Mouse (Mus musculus) embryo, embryonic 9.5 days (tissue): ENCODE data around the gene Ocln.

ENCODE experiments used
- DNase-seq: peaks from one replicate; pipeline ENCODE4 v3.0.0-alpha.2; 2017; ENCODE audit errors: extremely low spot score

Gene Ocln

DNA sequence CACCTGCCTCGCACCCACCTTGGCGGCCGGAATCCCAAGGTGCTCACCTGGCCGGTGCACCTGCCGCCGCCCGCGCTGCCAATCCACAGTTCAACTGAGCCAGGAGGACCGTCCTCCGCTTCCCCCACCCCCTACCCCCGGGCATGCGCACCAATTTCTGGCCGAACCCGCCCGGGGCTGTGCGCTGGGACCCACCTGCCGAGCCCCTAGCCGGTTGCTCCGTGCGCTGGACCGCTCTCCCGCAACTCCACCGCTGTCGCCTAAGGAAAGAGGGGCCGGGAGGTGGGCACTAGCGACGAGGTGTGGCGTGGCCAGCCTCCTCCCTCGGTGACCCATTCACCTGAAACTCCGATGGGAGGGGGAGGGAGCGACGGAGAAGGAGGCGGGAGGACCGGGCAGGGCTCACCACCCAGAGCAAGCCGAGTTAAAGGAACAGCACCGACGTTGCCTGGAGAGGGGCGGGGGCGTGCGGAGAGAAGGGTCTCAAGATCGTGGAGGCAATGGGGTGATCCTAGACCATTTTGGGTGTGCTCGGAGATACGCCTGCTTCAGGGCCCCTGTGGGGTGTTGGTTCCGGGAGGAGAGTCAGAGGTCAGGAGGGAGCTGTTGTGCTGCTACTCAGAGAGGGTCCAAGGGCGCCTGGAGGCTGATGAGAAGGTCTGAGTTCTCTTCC, at the start of gene Ocln:
Gene Ocln (minus strand): TSS at position 350 of the 673 bp plus-strand sequence.
- DNase-seq = peak; percentile 64

DNA sequence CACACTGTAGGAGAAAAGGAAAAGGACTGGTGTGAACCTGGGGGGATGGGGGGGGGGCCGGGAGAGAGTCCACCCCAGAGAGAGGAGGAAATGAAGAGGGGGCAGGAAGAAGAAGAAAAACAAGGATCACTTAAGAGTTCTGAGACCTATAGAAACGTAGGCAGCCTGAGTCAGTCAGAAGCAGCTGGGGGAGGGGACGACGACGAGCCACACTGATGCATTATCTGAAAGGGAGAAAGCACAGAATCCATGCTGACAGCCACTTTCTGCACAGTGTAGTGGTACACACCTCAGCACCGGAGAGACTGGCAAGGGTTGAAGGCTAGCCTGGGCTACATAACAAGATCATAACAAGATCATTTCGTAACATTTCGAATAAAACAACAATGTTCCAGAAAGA, 48.5 kb upstream of the Ocln start:
- DNase-seq = no peak

- DNase-seq = no peak
Observed at GRCm38 (mm10) chr13:100600317-100600716, 47.8 kb upstream of the Ocln start.

- no peak for DNase-seq
Observed at GRCm38 (mm10) chr13:100597284-100597683, 44.8 kb upstream of the Ocln start.

DNA sequence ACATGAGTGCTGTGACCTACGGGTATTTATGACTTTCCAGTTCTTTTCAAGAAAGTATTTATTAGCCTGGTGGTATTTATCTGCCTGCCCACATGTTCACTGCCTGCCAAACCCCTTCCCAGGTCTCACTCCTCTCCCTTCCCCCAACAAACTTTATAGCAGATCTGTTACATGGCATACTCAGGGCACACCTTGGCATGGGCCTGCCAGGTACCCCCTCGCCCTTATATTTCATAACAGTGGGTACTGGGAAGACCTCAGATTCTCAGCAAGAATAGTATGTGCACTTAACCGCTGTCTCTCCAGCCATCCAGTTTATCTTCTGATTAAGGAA, 43.0 kb upstream of the Ocln start:
- no peak for DNase-seq

DNA sequence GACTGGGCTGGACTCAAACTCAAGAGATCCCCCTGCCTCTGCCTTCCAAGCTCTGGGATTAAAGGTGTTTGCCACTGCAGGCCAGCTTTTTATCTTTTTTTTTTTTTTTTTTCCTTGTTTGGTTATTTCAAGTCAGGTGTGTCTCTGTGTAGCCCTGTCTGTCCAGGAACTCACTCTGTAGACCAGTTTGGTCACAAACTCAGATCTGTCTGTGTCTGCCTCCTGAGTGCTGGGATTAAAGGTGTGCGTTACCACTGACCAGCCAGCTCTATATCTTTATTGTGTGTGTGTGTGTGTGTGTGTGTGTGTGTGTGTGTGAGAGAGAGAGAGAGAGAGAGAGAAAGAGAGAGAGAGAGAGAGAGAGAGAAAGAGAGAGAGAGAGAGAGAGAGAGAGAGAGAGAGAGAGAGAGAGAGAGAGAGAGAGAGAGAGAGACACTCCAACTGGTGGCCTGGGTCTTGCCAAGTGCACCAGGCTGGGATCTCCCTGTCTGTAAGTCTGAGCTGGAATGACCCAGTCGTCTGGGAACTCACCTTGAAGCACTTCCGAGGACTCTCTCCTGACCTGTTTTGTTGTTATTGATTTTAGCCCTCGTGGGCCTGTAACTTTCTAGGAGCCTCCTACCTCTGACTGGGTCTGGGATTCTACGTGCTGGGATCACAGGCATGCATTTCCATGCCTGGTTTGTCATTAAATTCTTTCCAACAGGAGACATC, 42.5 kb upstream of the Ocln start:
- DNase-seq = no peak

DNA sequence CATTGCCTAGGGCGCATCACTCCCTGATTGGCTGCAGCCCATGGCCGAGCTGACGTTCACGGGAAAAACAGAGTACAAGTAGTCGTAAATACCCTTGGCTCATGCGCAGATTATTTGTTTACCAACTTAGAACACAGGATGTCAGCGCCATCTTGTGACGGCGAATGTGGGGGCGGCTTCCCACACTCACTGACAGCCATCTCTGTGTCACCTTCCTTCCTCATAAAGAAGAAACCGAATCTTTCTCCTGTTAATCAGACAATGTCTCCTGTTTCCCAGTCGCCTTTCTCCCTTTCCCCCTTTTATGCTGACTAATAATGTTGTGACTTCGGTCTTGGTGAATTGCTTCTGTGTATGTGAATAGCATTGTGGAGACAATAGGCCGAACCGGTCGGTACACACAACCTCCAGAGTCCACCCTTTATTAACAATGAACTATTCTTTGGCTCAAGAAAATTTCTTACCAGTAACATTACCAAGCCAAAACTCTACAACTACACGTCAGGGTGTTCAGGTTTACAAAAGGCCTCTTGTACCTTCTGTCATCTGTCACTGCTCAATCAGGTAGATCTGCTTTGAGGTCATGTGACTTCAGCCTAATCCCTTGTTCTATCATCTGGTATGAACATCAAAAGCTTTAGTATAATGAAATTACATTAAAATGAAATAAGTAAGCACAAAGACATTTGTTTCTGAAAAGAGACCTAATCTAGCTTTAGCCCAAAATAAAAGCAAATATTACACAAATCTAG, 41.7 kb upstream of the Ocln start:
- peak; percentile 39 for DNase-seq

DNA sequence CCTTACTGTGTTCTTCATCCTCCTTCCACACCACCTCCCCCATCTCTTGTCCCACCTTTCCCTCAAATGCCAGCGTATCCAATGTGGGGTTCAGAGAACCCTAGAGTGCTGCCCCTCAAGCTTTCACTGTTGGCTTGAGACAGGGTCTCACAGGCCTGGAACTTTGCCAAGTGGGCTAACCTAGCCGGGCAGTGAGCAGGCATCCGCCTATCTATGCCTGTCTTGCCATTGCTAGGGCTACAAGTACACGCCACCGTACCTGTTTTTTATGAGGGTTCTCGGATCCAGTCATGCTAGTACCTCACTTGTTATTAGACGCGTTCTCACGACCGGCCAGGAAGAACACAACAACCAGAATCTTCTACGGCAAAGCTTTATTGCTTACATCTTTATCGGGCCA, 36.1 kb upstream of the Ocln start:
- no peak for DNase-seq

DNA sequence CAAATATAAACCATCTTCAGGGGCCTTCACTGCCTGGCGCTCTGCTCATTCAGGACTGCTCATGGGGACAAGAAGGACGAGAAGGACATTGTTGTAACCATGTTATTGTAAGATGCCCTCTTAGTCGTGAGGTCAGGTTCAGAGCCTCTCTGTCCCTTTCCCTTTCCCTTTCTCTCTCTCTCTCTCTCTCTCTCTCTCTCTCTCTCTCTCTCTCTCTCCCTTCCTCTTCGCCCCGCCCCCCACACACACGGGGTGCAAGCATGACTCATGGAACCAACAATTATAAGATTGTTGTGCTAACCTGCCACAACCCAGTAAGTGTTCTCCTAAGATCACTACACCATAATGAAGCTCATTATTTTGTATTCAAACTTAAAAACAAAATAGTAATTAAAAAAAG, 29.6 kb upstream of the Ocln start:
- no peak for DNase-seq

- DNase-seq = no peak
Observed at GRCm38 (mm10) chr13:100581701-100582100, 29.2 kb upstream of the Ocln start.

GRCm38 (mm10) chr13:100579951-100580350, 27.4 kb upstream of the Ocln start:
- DNase-seq = no peak

GRCm38 (mm10) chr13:100579220-100579619, 26.7 kb upstream of the Ocln start:
- DNase-seq = no peak

- DNase-seq = no peak
Observed at GRCm38 (mm10) chr13:100575950-100576349, 23.4 kb upstream of the Ocln start.

DNA sequence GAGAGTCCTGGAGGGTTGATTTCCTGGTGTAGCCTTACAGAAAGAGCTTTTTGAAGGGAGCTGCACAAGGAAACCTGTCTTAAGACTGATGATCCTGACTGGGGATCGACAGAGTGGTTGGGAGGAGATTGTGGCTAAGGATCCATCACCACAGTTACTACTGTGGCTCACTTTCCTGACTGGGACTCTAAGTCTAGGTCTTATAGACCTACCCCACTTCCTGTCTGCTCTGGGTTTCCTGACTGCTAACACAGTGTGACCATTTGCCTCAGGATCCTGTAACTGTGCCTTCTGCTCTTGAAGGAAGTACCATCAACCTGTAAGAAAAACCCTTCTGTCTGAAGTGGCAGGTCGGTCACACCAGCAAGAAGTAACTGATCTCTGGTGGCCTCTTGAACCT, 18.2 kb upstream of the Ocln start:
- no peak for DNase-seq

DNA sequence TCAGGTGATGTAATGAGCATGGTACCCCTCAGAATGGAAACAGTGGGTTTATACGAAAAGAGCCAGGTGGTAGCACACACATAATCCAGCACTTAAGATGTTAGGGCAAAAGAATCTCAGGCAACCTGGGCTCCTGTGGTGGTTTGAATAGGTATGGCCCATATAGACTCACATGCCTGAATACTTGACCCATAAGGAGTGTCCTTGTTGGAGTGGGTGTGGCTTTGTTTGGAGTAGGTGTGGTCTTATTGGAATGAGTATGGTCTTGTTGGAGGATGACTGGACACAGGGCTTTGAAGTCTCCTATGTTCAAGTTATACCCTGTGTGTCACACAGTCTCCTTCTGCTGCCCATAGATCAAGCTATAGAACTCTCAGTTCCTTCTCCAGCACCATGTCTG, 15.8 kb upstream of the Ocln start:
- DNase-seq = no peak

- DNase-seq = no peak
Observed at GRCm38 (mm10) chr13:100559449-100559848, 6.9 kb upstream of the Ocln start.

GRCm38 (mm10) chr13:100557011-100557410, 4.5 kb upstream of the Ocln start:
- DNase-seq = no peak

GRCm38 (mm10) chr13:100553042-100553437, 522 bp upstream of the Ocln start:
- no peak for DNase-seq

GRCm38 (mm10) chr13:100552009-100552368, 529 bp downstream of the Ocln start:
- DNase-seq = peak; percentile 37

- DNase-seq = peak; percentile 46
Observed at GRCm38 (mm10) chr13:100551371-100552008, 1.0 kb downstream of the Ocln start.

DNA sequence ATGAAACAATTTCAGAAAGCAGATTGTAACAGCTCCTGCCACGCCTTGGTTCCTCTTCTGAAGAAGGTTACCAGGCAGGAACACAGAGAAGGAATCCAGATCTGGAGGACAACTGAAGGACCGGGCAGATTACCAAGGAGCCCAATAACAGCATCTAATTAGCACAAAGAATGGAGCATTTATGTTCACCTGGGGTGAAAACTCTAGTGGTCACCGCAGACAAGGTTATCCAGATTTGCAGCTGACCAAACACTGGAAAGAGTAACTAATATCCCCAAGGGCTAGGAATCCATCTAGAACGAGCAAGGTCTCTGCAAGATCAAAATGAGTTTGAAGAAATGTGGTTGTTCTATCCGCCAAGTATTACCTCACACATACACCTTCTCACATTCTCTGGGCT, 5.2 kb downstream of the Ocln start:
- no peak for DNase-seq

- DNase-seq = no peak
Observed at GRCm38 (mm10) chr13:100545510-100545909, 7.0 kb downstream of the Ocln start.
